Mouse (Mus musculus): ENCODE measurements around the gene Marveld2. TPM values are rescaled to one million over a fixed set of nuclear protein-coding genes. Genes with fewer than 3 reads are reported as not detected.

Gene Marveld2
- 3.2 TPM in 2 replicates for polyA plus RNA-seq (2015; fragmentation: Nextera tagmentation; extraction: Ambion mirVana)

DNA sequence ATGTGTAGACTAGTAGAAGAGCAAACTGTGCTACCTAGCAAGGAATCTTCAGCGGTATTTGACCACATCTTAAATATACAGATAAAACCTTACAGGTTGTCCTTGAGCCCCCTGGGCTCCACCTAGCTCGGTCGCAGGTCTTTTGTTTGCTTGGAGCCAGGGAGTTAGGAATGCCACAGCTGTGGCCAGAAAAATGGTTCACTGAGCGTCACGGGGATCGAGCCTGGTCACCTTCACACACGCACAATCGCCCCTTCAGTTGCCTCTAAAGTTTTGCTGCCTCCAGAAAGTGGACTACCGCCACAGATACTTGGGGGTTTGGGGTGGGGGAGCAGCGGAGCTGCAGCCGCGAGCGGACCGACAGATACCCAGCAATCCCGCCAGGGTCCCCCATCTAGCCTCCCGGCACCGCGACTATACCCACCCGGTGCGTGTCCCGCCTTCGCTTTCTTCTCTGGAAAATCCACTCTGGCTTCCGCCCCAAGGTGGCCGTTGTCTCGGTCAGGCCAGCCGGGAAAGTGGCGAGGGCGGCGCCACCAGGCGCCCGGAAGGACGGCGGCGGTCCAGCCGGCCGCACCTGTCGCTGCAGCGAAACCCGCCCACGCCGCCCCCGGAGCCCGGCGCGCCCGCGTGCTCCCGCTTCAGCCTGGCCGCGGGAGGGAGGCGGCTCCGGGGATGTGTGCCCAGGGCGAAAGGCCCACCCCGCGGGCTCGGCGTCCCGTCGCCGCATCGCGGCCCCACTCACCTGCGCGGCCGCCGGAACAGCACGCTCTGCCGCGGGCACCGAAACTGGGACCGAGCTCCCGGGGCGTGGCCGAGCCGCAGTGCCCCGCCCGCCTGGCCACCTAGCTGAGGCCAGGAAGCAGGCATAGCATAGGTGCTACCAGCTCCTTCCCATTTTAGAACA is at the start of gene Marveld2:
TSS of gene Marveld2 (minus strand) at position 791 of the 907 bp plus-strand sequence.
- Histone ChIP-seq H3K9ac (ENCODE audit: low read depth, low read length) (peak within 1 kb of the TSS; percentile 65), H3K27ac (ENCODE audit: low read depth, low read length) (no peak within 1 kb of the TSS), H3K27me3 (replicated peaks; ENCODE audit: control insufficient read depth, insufficient read depth, low read length) (peaks cover 9% of the 10 kb centered on the region), H3K4me3 (ENCODE audit: low read length) (peak within 1 kb of the TSS; percentile 54), H3K4me2 (ENCODE audit: low read length) (peak within 1 kb of the TSS; percentile 76), H3K4me1 (ENCODE audit: control insufficient read depth, insufficient read depth, low read depth, low read length) (no peaks in the 10 kb centered on the region; the same call in none of the 2 replicates), H3K36me3 (ENCODE audit: control insufficient read depth, insufficient read depth, low read length) (peaks cover 16% of the 10 kb centered on the region), H3K9me3 (ENCODE audit: control insufficient read depth, low read length) (no peaks in the 10 kb centered on the region)
- peak; percentile 74 for ATAC-seq
- 6% methylated on average over 66 of the region's 77 CpGs for WGBS

DNA sequence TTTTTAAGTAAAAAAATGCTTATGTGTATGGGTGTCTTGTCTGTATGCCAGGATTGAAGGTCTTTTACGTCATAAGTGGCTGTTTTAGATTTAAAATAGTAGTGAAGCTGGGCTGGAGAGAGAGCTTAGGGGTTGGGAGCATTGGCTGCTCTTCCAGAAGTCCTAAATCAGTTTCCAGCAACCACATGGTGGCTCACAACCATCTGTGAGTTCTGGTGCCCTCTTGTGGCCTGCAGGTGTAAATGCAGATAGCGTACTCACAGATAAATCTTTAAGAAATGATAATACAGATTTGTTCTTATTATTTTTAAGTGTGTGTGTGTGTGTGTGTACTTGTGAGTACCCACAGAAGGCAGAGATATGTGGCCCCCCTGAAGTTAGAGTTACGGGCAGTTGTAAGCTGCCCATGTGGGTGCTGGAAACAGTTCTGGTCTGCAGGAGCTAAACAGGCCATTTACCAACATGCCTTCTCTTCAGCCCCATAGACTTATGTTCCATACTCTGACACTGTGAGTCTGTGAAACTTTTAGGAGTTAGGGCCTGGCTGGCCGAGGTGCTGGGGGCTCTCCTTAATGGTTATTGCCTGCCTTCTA is 43.2 kb upstream of the Marveld2 start:
- H3K4me1 ChIP-seq (ENCODE audit: control insufficient read depth, insufficient read depth, low read depth, low read length), result no peaks in the 10 kb centered on the region
- H3K9me3 ChIP-seq (ENCODE audit: control insufficient read depth, low read length), result no peaks in the 10 kb centered on the region
- H3K36me3 ChIP-seq (ENCODE audit: control insufficient read depth, insufficient read depth, low read length), result no peaks in the 10 kb centered on the region; the same call in 1 of the 2 replicates
- no peak overlapping the region for H3K9ac ChIP-seq (ENCODE audit: low read depth, low read length)
- no peaks in the 10 kb centered on the region for H3K27me3 ChIP-seq (replicated peaks; ENCODE audit: control insufficient read depth, insufficient read depth, low read length)
- H3K27ac ChIP-seq (ENCODE audit: low read depth, low read length), result no peak overlapping the region
- no peak overlapping the region for H3K4me2 ChIP-seq (ENCODE audit: low read length)
- ATAC-seq, result peak; percentile 60; the same call in 1 of the 2 replicates
- no peak overlapping the region for H3K4me3 ChIP-seq (ENCODE audit: low read length)
- 51% methylated on average over 4 of the region's 4 CpGs for WGBS

DNA sequence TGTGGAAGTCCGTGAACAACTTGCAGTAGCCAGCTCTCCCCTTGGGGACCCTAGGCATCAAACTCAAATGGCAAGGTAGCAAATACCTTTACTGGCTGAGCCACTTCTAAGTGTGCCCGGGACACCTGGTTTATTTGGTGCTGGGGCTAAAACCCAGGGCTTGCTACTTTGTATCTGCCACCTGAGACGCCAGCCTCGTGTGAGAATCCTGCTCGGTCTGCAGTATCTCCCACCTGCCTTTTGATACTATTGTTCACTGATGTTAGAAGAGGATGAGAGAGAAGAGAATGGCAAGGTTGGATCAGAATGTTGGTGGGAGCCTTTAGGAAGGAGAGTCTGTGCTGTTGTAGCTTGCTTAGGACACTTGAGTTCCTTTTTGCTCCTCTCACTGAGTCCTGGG is 41.3 kb upstream of the Marveld2 start:
- H3K27ac ChIP-seq (ENCODE audit: low read depth, low read length), result no peak overlapping the region
- no peaks in the 10 kb centered on the region; the same call in 1 of the 2 replicates for H3K36me3 ChIP-seq (ENCODE audit: control insufficient read depth, insufficient read depth, low read length)
- H3K9ac ChIP-seq (ENCODE audit: low read depth, low read length), result no peak overlapping the region
- H3K4me1 ChIP-seq (ENCODE audit: control insufficient read depth, insufficient read depth, low read depth, low read length), result no peaks in the 10 kb centered on the region
- no peak overlapping the region for H3K4me3 ChIP-seq (ENCODE audit: low read length)
- H3K4me2 ChIP-seq (ENCODE audit: low read length), result no peak overlapping the region
- no peaks in the 10 kb centered on the region for H3K9me3 ChIP-seq (ENCODE audit: control insufficient read depth, low read length)
- WGBS, result 94% methylated on average over 5 of the region's 5 CpGs
- H3K27me3 ChIP-seq (replicated peaks; ENCODE audit: control insufficient read depth, insufficient read depth, low read length), result no peaks in the 10 kb centered on the region
- ATAC-seq, result no peak

DNA sequence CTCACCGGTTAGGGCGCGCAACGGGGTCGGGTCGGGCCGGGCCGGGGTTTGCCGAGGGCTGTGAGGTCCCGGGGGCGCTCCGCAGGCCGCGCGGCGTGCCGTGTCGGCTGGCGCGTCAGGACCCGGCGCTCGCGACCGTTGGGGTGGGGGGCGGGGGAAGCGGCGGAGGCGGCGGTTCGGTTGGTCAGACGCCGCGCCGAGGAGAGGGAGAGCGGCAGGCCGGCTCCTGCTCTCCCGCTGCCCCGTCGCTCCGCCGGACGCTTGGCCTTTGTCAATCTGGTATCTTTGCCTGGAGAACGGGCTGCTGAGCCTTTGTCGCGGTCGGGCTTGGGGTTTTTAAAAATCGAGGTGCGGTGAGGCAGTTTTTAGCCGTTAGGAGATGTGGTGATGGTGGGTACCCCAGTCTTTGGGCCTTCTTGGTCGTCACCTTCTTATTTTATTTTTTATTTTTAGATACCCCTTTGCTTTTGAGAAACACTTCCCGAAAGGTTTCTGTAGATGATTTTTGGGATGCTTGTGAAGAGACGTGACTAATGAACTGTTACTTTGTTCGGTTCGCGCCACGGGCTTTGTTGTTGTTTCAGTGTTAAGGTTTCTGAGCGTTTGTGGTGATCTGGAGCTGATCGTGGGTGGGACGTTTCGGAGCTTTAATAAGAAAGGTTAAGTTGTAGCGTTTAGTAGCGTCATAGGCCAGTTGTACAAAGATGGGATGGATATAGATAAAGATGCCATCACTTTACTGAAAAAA is 34.8 kb upstream of the Marveld2 start, which contains the start of gene Taf9:
TSS of gene Taf9 (plus strand) at position 141 of the 748 bp plus-strand sequence.
- under 1% methylated on average over 60 of the region's 63 CpGs for WGBS
- peaks cover 10% of the 10 kb centered on the region for H3K4me1 ChIP-seq (ENCODE audit: control insufficient read depth, insufficient read depth, low read depth, low read length)
- H3K9ac ChIP-seq (ENCODE audit: low read depth, low read length), result peak within 1 kb of the TSS; percentile 91
- H3K4me3 ChIP-seq (ENCODE audit: low read length), result peak within 1 kb of the TSS; percentile 89
- H3K36me3 ChIP-seq (ENCODE audit: control insufficient read depth, insufficient read depth, low read length), result no peaks in the 10 kb centered on the region; the same call in none of the 2 replicates
- no peak; the same call in 1 of the 2 replicates for ATAC-seq
- H3K27me3 ChIP-seq (replicated peaks; ENCODE audit: control insufficient read depth, insufficient read depth, low read length), result no peaks in the 10 kb centered on the region
- peak within 1 kb of the TSS; percentile 73 for H3K4me2 ChIP-seq (ENCODE audit: low read length)
- H3K9me3 ChIP-seq (ENCODE audit: control insufficient read depth, low read length), result no peaks in the 10 kb centered on the region
- peak within 1 kb of the TSS; percentile 98 for H3K27ac ChIP-seq (ENCODE audit: low read depth, low read length)

DNA sequence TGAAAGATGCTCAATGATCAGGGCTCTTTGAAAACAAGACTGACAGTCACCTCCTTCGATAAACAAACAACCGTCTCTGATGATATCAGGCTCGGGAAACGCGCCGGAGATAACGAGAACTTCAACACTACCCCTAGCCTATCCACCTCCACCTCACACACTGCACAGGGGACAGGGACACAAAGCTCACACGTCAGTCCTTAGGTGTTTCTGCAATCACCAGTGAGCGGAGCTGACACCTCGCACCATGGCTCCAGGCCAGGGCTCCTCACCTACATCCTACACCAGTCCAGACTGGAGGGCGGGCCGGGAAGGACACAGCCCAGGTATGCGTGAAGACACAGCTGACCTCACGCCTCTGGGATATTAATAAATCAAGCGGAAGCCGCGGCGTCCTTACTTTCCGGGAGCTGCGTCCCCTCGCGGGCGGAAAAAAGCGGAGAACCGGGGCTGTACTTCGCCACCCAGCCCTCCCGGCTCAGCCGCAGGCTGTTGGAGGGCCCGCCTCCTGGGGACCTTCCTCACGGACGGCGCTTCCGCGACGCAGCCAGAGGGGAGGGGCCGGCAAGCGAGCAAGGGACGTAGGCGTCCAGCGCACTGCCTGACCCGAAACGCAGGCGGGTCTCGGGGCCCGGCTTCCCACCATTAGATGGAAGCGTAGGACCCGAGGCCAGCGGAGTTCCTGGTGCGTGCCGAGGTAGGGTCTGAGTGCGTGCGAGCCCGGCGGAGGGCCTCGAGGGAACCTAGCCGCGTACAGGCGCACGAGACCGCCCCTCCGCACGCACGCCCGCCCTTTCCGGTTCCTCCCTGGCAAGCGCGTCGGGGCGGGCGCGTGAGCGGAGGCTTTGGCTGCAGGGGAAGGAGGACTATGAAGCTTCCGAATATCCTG is 34.0 kb upstream of the Marveld2 start, which contains the start of the genes Ak6 and Rad17:
TSS of gene Ak6 (plus strand) at position 430 of the 889 bp plus-strand sequence.
TSS of gene Rad17 (minus strand) at position 502 of the 889 bp plus-strand sequence.
- under 1% methylated on average over 56 of the region's 73 CpGs for WGBS
- peak; percentile 98 for ATAC-seq
- Histone ChIP-seq H3K9me3 (ENCODE audit: control insufficient read depth, low read length) (no peaks in the 10 kb centered on the region), H3K4me3 (ENCODE audit: low read length) (peak within 1 kb of the TSS; percentile 89), H3K27me3 (replicated peaks; ENCODE audit: control insufficient read depth, insufficient read depth, low read length) (no peaks in the 10 kb centered on the region), H3K4me1 (ENCODE audit: control insufficient read depth, insufficient read depth, low read depth, low read length) (peaks cover 10% of the 10 kb centered on the region), H3K36me3 (ENCODE audit: control insufficient read depth, insufficient read depth, low read length) (no peaks in the 10 kb centered on the region; the same call in 1 of the 2 replicates), H3K4me2 (ENCODE audit: low read length) (peak within 1 kb of the TSS; percentile 73), H3K9ac (ENCODE audit: low read depth, low read length) (peak within 1 kb of the TSS; percentile 91), H3K27ac (ENCODE audit: low read depth, low read length) (peak within 1 kb of the TSS; percentile 98)

DNA sequence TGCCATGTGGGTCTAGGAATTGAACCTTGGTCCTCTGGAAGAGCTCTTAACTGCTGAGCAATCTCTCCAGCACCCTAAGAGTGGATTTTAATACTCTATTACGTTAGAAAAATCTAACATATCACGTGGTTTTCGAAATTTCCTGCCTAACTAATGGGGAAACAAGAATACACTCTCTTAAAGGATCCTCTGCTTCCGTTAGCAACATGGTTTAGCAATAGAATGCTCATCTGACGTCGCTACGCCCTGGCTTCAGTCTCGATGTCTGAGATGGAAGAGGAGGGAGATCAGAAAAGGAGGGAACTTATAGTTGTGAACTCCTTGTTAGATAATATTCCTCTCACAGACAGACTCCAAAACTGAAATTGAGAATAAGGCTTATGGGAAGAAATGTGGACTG is 31.5 kb upstream of the Marveld2 start:
- no peak overlapping the region for H3K27ac ChIP-seq (ENCODE audit: low read depth, low read length)
- peaks cover 10% of the 10 kb centered on the region for H3K4me1 ChIP-seq (ENCODE audit: control insufficient read depth, insufficient read depth, low read depth, low read length)
- H3K36me3 ChIP-seq (ENCODE audit: control insufficient read depth, insufficient read depth, low read length), result peaks cover 4% of the 10 kb centered on the region
- no peak overlapping the region for H3K4me3 ChIP-seq (ENCODE audit: low read length)
- no peaks in the 10 kb centered on the region for H3K9me3 ChIP-seq (ENCODE audit: control insufficient read depth, low read length)
- H3K27me3 ChIP-seq (replicated peaks; ENCODE audit: control insufficient read depth, insufficient read depth, low read length), result no peaks in the 10 kb centered on the region
- no peak overlapping the region for H3K9ac ChIP-seq (ENCODE audit: low read depth, low read length)
- no peak overlapping the region for H3K4me2 ChIP-seq (ENCODE audit: low read length)
- ATAC-seq, result no peak
- 95% methylated on average over 8 of the region's 8 CpGs for WGBS

DNA sequence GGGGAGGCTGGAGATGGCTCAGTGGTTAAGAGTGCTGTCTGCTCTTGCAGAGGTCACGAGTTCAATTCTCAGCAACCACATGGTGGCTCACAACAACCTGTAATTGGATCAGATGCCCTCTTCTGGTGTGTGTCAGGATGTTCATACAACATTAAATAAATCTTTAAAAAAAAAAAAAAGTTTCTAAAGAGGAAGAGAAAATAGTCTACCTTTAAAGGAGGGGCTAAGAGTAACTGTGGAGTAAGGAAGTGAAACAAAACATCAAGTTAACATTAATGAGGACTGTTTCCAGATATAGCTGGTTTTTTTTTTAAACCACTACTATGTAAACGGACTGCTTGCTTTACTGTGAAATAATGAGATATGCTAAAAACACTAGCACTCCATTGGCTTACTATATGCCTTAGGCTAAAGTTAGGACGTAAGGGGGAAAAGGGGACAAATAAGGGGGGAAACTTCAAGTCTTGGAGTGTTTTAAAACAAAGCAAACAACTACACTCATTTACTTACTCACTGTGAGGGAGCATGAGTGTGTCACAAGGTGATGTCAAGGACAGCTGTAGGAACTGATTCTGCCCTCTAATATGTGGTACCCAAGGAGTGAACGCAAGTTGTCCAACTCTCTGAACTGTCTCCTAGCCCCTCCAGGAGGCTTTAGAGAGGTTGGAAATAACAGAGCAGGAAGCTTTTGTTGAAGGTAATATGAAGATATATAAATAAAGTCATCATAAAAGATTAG is 25.9 kb upstream of the Marveld2 start:
- Histone ChIP-seq H3K36me3 (ENCODE audit: control insufficient read depth, insufficient read depth, low read length) (peaks cover 13% of the 10 kb centered on the region), H3K9ac (ENCODE audit: low read depth, low read length) (no peak overlapping the region), H3K4me2 (ENCODE audit: low read length) (no peak overlapping the region), H3K27ac (ENCODE audit: low read depth, low read length) (no peak overlapping the region), H3K9me3 (ENCODE audit: control insufficient read depth, low read length) (no peaks in the 10 kb centered on the region), H3K27me3 (replicated peaks; ENCODE audit: control insufficient read depth, insufficient read depth, low read length) (no peaks in the 10 kb centered on the region), H3K4me3 (ENCODE audit: low read length) (no peak overlapping the region), H3K4me1 (ENCODE audit: control insufficient read depth, insufficient read depth, low read depth, low read length) (no peaks in the 10 kb centered on the region)
- ATAC-seq, result no peak
- 93% methylated on average over 4 of the region's 4 CpGs for WGBS
